Mouse (Mus musculus) adrenal gland, postnatal 14 days (tissue): Measurements from ENCODE around the gene Zfp764. TPM values are rescaled to one million over a fixed set of nuclear protein-coding genes. Genes with fewer than 3 reads are reported as not detected.
"Not testable (repeated sequence)": the region's sequence is repeated elsewhere in the genome, so short reads cannot be mapped to it uniquely, and the experiment has no call there.

Experiments
- DNase-seq: peaks from one replicate; pipeline ENCODE4 v3.0.0; 2021; ENCODE audit warnings: mixed read lengths
- long read RNA-seq, 2 experiments: library from polyadenylated mRNA; stranded (forward); transcript quantifications; one replicate each; pipeline ENCODE4 v2.0.0; 2021
- total RNA-seq: library from RNA; stranded (reverse); gene quantifications from 2 replicates; pipeline ENCODE4 v1.2.3, GENCODE M21; 2021

Gene Zfp764
- total RNA-seq, result 6.4 and 6.8 TPM in 2 replicates
- long read RNA-seq, experiment 1, partial matches to known transcripts, result 0 of 6 reads
- long read RNA-seq, experiment 1, other reads (novel, unspliced or antisense), result 2 of 6 reads
- long read RNA-seq, experiment 2, partial matches to known transcripts, result 0 of 4 reads
- long read RNA-seq, experiment 2, other reads (novel, unspliced or antisense), result 0 of 4 reads

DNA sequence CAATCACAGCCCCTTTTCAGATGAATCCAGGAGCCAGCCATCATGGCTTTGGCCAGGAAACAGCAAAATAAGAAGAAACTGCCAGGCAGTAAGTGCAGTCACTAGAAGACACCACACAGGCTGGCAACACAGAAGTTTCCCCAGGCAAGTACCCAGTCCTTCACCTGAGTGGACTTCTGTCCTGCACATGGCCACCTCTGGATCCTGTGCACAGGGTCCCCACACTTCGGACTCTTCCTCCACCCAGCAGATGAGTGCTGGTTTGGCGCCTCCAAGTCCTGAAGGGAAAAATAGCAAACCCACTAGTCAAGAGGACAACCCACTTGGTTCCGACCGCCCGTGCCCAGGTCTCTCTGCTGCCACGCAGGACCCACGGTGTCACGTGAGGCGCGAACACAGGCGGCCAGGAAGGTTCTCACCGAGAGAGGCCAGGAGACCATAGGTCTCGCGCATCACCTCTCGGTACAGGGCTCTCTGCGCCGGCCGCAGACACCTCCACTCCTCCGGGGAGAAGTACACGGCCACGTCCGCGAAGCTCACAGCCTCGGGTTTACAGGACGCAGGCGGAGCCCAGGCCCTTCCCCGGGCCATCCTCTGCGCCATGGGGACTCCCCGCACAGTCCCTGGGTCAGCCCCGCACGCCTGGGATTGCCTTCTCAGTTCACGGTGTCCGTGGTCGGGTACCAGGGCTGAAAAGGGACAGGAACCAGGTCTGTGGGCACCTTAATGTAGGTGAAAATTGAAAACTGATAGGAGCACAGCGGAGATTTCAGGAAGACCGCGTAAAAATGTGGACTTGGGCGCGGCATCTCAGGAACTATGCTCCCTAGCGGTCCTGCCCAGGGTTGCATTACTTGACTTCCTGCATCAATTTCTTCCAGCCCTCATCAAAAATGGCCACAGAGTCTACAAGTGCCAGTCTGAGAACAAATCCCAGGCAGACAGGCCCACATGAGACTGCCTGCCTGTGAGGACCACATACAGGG, at the start of gene Zfp764:
TSS of gene Zfp764 (minus strand) at position 821 of the 986 bp plus-strand sequence.
- peak; percentile 92 for DNase-seq

DNA sequence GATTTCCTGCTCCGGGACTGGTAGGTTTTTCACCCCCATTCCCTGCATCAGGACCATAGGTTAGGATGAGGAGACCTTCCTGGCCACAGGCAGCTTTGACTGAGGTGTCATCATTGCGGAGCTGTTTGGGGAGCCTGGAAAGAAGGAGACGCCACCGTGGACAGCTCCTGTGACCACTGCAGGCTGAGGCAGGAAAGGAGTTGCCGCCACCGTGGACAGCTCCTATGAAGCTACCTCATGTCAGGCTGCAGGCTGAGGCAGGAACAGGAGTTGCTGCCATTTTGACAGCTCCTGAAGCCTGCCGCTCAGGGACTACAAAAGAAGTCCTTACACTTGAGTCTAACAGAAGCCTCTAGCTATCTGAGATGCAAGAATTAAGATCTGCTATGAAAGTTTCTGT, 48.3 kb upstream of the Zfp764 start:
- DNase-seq, result no peak

DNA sequence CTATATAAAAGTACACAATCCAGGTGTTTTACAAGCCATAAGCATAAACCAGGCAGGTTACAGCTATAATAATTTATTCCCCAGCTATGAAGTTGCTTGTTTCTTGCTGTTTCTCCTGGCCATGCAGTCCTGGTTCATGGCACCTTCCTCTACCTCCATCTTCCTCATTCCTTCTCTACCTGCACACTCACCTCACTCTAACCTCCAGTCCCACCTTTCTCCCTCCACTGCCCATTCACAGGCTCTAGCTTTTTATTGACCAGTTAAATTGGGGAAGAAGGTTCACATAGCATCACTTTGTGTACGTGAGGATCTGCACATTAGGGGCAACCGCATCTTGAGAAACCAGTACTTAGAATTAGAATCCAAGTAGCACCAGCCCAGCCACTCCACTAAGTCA, 46.4 kb upstream of the Zfp764 start:
- DNase-seq, result no peak

DNA sequence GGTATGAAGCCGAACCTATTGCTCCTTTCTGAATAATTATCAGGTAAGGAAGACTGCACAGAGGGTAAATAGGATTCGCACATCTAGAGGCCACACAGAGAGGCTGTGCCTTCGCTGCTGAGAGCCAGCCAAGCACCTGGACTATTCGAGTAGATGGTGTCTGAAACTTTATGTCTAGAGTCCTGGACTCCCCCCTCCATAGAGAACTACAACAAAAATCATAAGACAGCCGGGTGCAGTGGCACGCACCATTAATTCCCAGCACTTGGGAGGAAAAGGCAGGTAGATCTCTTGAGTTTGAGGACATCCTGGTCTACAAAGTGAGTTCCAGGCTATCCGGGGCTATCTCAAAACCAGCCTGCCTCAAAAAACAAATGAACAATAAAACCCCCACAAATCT, 43.3 kb upstream of the Zfp764 start:
- DNase-seq, result no peak

GRCm38 (mm10) chr7:127448521-127449300, 42.1 kb upstream of the Zfp764 start, which contains the start of gene Zfp689:
Gene Zfp689 (minus strand): TSS chr7:127449158.
- peak; percentile 94 for DNase-seq

GRCm38 (mm10) chr7:127443976-127444375, 37.4 kb upstream of the Zfp764 start:
- DNase-seq, result no peak

- DNase-seq, result peak; percentile 29
Measured at GRCm38 (mm10) chr7:127437724-127438123, 31.1 kb upstream of the Zfp764 start.

DNA sequence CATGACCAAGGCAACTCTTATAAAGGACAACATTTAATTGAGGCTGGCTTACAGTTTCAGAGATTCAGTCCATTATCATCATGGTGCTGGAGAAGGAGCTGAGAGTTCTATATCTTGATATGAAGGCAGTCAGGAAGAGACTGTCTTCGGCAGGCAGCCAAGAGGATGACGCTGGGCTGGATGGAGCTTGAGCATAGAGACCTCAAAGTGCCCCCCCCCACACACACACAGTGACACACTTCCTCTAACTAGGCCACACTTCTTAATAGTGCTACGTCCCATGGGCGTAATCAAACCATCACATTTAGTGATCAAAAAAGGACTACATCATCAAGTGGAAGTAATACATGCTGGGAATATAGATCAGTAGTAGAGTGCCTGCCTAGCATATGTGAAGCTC, 28.6 kb upstream of the Zfp764 start:
- no peak for DNase-seq

- DNase-seq, result no peak
Measured at GRCm38 (mm10) chr7:127426354-127426753, 19.7 kb upstream of the Zfp764 start.

- DNase-seq, result no peak
Measured at GRCm38 (mm10) chr7:127425911-127426310, 19.3 kb upstream of the Zfp764 start.

GRCm38 (mm10) chr7:127425291-127425690, 18.7 kb upstream of the Zfp764 start:
- DNase-seq, result no peak

DNA sequence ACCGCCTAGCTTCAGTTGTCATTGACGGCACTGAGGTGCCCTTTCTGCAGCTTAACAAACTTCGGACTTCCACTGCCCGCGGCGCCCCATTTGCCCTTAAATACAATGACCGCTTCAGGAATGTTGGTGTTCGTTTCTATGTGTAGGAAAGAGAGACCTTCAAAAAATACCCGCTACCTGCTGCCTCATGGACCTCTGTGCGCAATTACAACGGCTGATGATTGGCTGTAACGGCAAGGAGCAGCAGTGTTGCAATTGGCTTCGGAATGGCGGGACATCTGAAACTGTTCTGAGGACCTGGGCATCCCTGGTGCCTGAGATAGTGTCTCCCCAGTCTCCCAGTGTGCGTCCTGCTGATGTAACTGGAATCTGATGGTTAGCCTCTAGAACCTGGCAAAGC, 15.6 kb upstream of the Zfp764 start:
- DNase-seq, result peak; percentile 69

DNA sequence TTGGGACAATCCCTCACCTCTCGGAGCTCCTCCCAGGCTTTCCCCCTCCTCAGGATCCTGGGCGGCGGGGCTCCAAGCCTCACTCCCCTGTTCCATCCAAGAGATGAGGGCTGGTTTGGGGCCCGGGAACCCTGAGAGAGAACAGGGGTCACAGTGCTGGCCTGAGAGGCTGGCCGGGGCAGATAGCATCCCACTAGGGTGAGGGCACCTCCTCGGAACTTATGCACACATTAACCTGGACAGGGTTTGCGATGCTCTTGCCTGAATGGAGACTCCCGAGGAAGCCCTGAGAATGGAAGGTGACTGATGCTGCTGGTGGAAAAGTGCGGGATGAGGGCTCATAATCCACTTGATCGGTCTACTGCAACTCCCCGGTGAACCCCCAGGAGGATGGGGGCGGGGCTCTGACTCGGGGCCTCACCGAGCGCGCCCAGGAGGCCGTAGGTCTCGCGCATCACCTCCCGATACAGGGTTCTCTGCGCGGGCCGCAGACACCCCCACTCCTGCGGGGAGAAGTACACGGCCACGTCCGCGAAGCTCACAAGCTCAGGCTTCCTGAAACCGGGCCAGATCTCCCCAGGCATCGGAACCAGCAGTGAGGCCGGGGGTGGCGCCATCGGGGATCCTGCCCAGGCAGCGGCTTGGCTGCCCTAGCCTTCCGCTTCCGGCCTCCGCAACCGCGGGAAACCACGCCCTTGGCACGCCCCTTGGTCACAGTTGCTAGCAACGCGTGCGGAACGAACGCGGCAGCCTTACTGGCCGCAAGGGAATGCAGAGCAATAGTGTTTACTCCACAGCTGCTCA, 15.0 kb upstream of the Zfp764 start, which contains the start of gene Zfp688:
TSS of gene Zfp688 (minus strand) at position 681 of the 804 bp plus-strand sequence.
- peak; percentile 98 for DNase-seq

- no peak for DNase-seq
Measured at GRCm38 (mm10) chr7:127411418-127411817, 4.8 kb upstream of the Zfp764 start.

DNA sequence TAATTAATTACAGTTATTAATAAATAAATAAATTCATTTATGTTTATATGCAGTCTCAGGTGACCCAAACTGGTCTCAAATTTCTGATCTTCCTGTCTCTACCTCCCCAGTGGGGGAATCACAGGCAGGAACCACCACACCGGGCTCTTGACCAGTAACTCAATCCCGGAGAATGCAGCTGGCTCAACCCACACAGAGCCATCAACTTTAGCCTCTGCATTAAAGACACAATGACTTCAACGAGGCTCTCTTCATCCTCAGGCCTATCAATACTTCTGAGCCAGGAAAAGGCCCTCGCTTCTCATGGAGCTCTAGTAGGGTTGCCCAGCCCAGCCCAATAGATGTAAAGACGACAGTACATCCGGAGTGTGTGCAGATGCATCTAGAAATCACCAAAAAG, 2.5 kb downstream of the Zfp764 start:
- not testable (repeated sequence) for DNase-seq

DNA sequence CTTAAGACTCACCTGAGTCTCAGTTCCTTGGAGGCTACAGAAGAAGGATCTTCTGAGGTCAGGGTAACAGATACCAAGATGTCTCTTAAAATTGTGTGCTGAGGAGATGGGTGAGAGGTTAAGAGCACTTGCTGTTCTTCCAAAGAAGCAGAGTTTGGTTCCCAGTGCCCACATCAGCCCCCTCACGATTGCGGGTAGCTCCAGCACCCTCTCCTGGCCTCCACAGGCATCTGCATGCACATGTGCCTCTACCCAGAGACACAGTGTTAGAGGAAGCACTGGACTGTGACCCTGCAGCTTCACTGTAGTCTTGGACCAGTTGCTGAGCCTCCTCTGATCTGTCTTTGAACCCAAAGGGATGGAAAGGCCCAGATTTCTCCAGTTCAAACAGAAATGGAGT, 3.6 kb downstream of the Zfp764 start:
- no peak for DNase-seq

DNA sequence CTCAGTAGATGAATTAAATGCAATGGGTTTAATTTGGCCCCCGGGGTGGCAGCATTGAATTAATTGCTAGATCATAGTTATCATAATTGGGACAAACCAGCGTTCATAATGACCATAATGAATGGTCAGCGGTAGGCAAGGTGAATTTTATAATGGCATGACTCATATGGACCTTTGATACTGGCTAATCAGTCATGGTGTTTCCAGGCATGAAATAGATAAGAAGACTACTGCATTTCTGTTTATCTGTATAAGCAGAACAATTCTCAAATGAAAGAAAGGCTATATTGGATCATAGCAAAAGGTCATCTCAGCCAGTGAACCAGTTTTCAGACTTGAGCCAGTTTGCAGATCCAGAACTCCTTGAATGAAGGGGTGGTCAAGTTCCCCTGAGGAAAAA, 6.3 kb downstream of the Zfp764 start:
- DNase-seq, result no peak

- no peak for DNase-seq
Measured at GRCm38 (mm10) chr7:127393944-127394333, 12.7 kb downstream of the Zfp764 start.

DNA sequence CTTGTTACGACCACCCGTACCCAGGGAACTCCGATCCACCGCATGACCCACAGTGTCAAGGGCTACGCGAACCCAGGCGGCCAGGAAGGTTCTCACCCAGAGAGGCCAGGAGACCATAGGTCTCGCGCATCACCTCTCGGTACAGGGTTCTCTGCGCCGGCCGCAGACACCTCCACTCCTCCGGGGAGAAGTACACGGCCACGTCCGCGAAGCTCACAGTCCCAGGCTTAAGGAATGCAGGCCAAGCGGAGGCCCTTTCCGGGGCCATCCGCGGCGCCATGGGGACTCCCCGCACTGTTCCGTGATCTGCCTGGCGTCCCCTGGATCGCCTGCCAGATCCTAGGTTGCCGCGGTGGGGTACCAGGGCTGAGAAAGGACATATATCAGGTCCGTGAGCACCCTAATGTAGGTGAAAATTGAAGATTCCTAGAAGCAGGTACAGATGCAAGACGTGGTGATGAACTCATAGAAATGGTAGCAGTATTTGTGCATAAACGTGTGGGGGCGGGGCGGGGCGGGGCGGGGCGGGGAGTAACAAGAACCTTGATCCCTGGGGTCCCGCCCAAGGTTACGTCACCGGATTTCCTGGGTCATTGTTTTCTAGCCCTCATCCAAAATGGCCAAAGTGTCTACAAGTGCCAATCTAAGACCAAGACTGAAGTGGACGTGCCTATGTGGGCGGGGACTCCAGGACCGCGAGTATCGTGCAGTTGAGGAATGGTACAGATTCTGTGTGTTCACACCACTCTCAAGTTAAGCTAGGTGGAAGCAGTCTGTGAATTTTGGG, 13.3 kb downstream of the Zfp764 start, which contains the start of gene E430018J23Rik:
TSS of gene E430018J23Rik (minus strand) at position 473 of the 787 bp plus-strand sequence.
- DNase-seq, result peak; percentile 98

DNA sequence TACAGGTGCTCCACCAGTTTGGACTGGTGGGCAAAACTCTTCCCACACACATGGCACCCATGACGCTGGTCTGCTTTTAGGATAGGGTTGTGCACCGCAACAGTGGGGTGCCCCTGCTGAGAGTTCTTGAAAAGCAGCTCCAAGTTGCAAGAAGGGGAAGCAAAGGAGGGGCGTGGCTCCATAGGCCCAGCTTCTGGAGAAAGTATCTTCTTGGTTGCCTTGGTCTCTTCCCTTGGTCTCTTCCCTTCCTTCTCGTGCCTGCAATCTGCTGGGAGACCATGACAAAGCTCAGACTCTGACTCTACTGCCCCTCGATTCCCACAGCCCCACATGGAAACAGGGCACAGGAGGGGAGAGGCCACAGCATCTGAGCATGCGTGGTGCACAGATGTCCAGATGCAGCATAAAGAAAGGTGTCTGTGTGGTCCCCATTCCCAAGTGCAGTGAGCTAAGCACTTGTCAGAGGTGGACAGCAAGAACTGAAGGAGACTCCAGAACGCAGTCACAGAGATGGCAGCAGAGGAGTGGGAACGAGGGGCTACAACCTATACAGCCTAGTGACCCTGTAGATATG, 14.3 kb downstream of the Zfp764 start:
- no peak for DNase-seq
